Comparison of ENCODE assay signal across 8 mouse cellular contexts in genomic region chr17:12118131-12118530, GRCm38 (mm10). TPM values are rescaled to one million over a fixed set of nuclear protein-coding genes. Genes with fewer than 3 reads are reported as not detected.
DNase-seq lines count a peak whose midpoint lies in the region; ATAC-seq and TF ChIP-seq lines count a peak whose summit lies in the region.

No protein-coding gene starts in this region.

- H3K4me2 ChIP-seq in hindbrain, embryonic 11.5 days (replicated peaks; ENCODE audit: low read depth, low read length): peak overlapping the region; percentile 90
- peak overlapping the region; percentile 86 for H3K4me2 ChIP-seq in limb, embryonic 13.5 days (replicated peaks)
- H3K4me2 ChIP-seq in neural tube, embryonic 14.5 days (ENCODE audit: low read depth, low read length): peak overlapping the region; percentile 79

- H3K4me3 ChIP-seq in erythroblast, embryonic 14.5 days (replicated peaks): peak overlapping the region; percentile 70
- peak overlapping the region; percentile 75 for H3K4me3 ChIP-seq in bone marrow, adult 2 months (replicated peaks; ENCODE audit: control insufficient read depth, low read depth, low read length)
- H3K4me3 ChIP-seq in hindbrain, embryonic 11.5 days (ENCODE audit: low read depth, low read length): peak overlapping the region; percentile 68
- H3K4me3 ChIP-seq in limb, embryonic 13.5 days: peak overlapping the region; percentile 60
- H3K4me3 ChIP-seq in neural tube, embryonic 14.5 days (ENCODE audit: low read depth, low read length): peak overlapping the region; percentile 55

- H3K9ac ChIP-seq in hindbrain, embryonic 11.5 days (ENCODE audit: low read depth, low read length): peak overlapping the region; percentile 81
- peak overlapping the region; percentile 77 for H3K9ac ChIP-seq in limb, embryonic 13.5 days
- peak overlapping the region; percentile 66; the same call in 1 of the 2 replicates for H3K9ac ChIP-seq in neural tube, embryonic 14.5 days (replicated peaks; ENCODE audit: low read depth, low read length)

- H3K27me3 ChIP-seq in erythroblast, embryonic 14.5 days (ENCODE audit: control insufficient read depth): no peaks in the 10 kb centered on the region
- H3K27me3 ChIP-seq in hindbrain, embryonic 11.5 days (ENCODE audit: control insufficient read depth, insufficient read depth, low read length): no peaks in the 10 kb centered on the region
- H3K27me3 ChIP-seq in limb, embryonic 13.5 days: no peaks in the 10 kb centered on the region
- no peaks in the 10 kb centered on the region for H3K27me3 ChIP-seq in neural tube, embryonic 14.5 days (ENCODE audit: control insufficient read depth, insufficient read depth, low read length)

- H3K27ac ChIP-seq in bone marrow, adult 2 months (ENCODE audit: control insufficient read depth, insufficient read depth, low read depth, low read length, poor library complexity): peak overlapping the region; percentile 18; the same call in 1 of the 2 replicates
- no peak overlapping the region for H3K27ac ChIP-seq in hindbrain, embryonic 11.5 days (ENCODE audit: low read depth, low read length)
- H3K27ac ChIP-seq in limb, embryonic 13.5 days: peak overlapping the region; percentile 96
- H3K27ac ChIP-seq in neural tube, embryonic 14.5 days (ENCODE audit: low read depth, low read length): no peak overlapping the region

- peaks cover 8% of the 10 kb centered on the region for H3K9me3 ChIP-seq in erythroblast, embryonic 14.5 days (ENCODE audit: control insufficient read depth, low read length)
- H3K9me3 ChIP-seq in hindbrain, embryonic 11.5 days (ENCODE audit: control insufficient read depth, low read length): no peaks in the 10 kb centered on the region
- no peaks in the 10 kb centered on the region for H3K9me3 ChIP-seq in limb, embryonic 13.5 days
- no peaks in the 10 kb centered on the region for H3K9me3 ChIP-seq in neural tube, embryonic 14.5 days (ENCODE audit: control insufficient read depth, low read length)

- no peak for DNase-seq in hindbrain, embryonic 11.5 days (ENCODE audit: low spot score)
- DNase-seq in gastrocnemius, postnatal 4 days (ENCODE audit: low spot score in 2 of 2): no peak
- no peak for DNase-seq in layer of hippocampus, adult 11-12 months (ENCODE audit: low spot score)

- TF ChIP-seq POLR2A in bone marrow, adult 2 months (IDR thresholded peaks at IDR 0.05; ENCODE audit: borderline replicate concordance, control insufficient read depth, low read depth, low read length): no peak

- WGBS in bone marrow, adult 2 months: 1% methylated on average over 9 of the region's 9 CpGs
- 8% methylated on average over 9 of the region's 9 CpGs for WGBS in hindbrain, embryonic 11.5 days
- WGBS in limb, embryonic 13.5 days: 2% methylated on average over 9 of the region's 9 CpGs
- 3% methylated on average over 9 of the region's 9 CpGs for WGBS in neural tube, embryonic 14.5 days

- no peak for TF ChIP-seq CTCF in bone marrow, adult 2 months (IDR thresholded peaks at IDR 0.05; ENCODE audit: control insufficient read depth, insufficient read depth, low read length)

- peaks cover 52% of the 10 kb centered on the region for H3K4me1 ChIP-seq in erythroblast, embryonic 14.5 days (ENCODE audit: control insufficient read depth)
- no peaks in the 10 kb centered on the region for H3K4me1 ChIP-seq in bone marrow, adult 2 months (ENCODE audit: control insufficient read depth, insufficient read depth, low read length)
- H3K4me1 ChIP-seq in hindbrain, embryonic 11.5 days (replicated peaks; ENCODE audit: control insufficient read depth, insufficient read depth, low read length): no peaks in the 10 kb centered on the region
- H3K4me1 ChIP-seq in limb, embryonic 13.5 days: peaks cover 13% of the 10 kb centered on the region
- H3K4me1 ChIP-seq in neural tube, embryonic 14.5 days (ENCODE audit: control insufficient read depth, insufficient read depth, low read length): peaks cover 18% of the 10 kb centered on the region; the same call in 1 of the 2 replicates

- H3K36me3 ChIP-seq in erythroblast, embryonic 14.5 days (ENCODE audit: control insufficient read depth): peaks cover 26% of the 10 kb centered on the region
- no peaks in the 10 kb centered on the region for H3K36me3 ChIP-seq in hindbrain, embryonic 11.5 days (ENCODE audit: control insufficient read depth, insufficient read depth, low read length)
- no peaks in the 10 kb centered on the region for H3K36me3 ChIP-seq in limb, embryonic 13.5 days
- no peaks in the 10 kb centered on the region for H3K36me3 ChIP-seq in neural tube, embryonic 14.5 days (ENCODE audit: control insufficient read depth, insufficient read depth, low read length)

- no peak for ATAC-seq in erythroblast, adult 5-6 weeks (replicated peaks; ENCODE audit: low FRiP score, poor library complexity, severe bottlenecking)
- ATAC-seq in hindbrain, embryonic 11.5 days (ENCODE audit: low FRiP score): no peak
- no peak for ATAC-seq in limb, embryonic 13.5 days (ENCODE audit: low FRiP score, low read depth)
- no peak for ATAC-seq in neural tube, embryonic 14.5 days (ENCODE audit: low read depth)

RNA-seq across cellular contexts. Expression of gene Agpat4, which starts 0.4 kb away (rescaled TPM):
- polyA plus RNA-seq in erythroblast, embryonic 14.5 days (2012): 7.2 and 7.6 TPM in 2 replicates
- total RNA-seq in erythroblast, adult 5-6 weeks (2015; ENCODE audit: low replicate concordance): 73.6 and 79.0 TPM in 2 replicates
- 99.3 and 133 TPM in 2 replicates for total RNA-seq in erythroblast, adult 5-6 weeks (2017; ENCODE audit: low replicate concordance)
- 30.2 and 30.3 TPM in 2 replicates for polyA plus RNA-seq in bone marrow, adult 2 months (2011; ENCODE audit: insufficient read depth, insufficient read length, low replicate concordance, missing spikeins)
- polyA plus RNA-seq in hindbrain, embryonic 11.5 days (2014; fragmentation: Nextera tagmentation; extraction: Ambion mirVana): 23.9 and 28.5 TPM in 2 replicates
- polyA plus RNA-seq in limb, embryonic 13.5 days (2015; fragmentation: Nextera tagmentation; extraction: Ambion mirVana): 38.8 and 40.1 TPM in 2 replicates
- polyA plus RNA-seq in neural tube, embryonic 14.5 days (2014; fragmentation: Nextera tagmentation; extraction: Ambion mirVana): 36.0 and 36.5 TPM in 2 replicates
- total RNA-seq in gastrocnemius, postnatal 4 days (2021): 10 to 100 TPM; 11.2 to 13.5 TPM

Comparison
In these comparisons a context has a peak if more than half of its experiments do, and no peak if none do; other contexts are left out.
1. H3K27ac ChIP-seq: peak in bone marrow, adult 2 months (single experiment) and limb, embryonic 13.5 days (single experiment); none in hindbrain, embryonic 11.5 days (single experiment) and neural tube, embryonic 14.5 days (single experiment).
2. Peak in every context shown above with its lines, with median percentiles within 50 percentile points of each other: H3K4me3 ChIP-seq, H3K4me2 ChIP-seq and H3K9ac ChIP-seq.